Mouse (Mus musculus) MEL (cell line): ENCODE results near the gene Ttll4.

Experiments
- CHD2 ChIP-seq: IDR thresholded peaks from 2 replicates; pipeline ENCODE4 v1.6.1; 2011; ENCODE audit warnings: low read length, improper control_type of control experiment
- CTCF ChIP-seq, 3 experiments: IDR thresholded peaks in 2 of 3; conservative IDR thresholded peaks in 1 of 3; 2 replicates each; pipeline ENCODE4 v1.5.1; 2011 to 2012; ENCODE audit warnings: low read length in 3 of 3, low read depth in 2 of 3, mild to moderate bottlenecking in 2 of 3, improper control_type of control experiment in 1 of 3, inconsistent platforms in 1 of 3, mixed read lengths in 1 of 3, moderate library complexity in 1 of 3; ENCODE audit not compliant: control insufficient read depth in 1 of 3, insufficient read depth in 1 of 3, poor library complexity in 1 of 3, severe bottlenecking in 1 of 3
- E2F4 ChIP-seq: IDR thresholded peaks from 2 replicates; pipeline ENCODE4 v1.6.1; 2011; ENCODE audit warnings: low read depth, low read length, improper control_type of control experiment, borderline replicate concordance
- HCFC1 ChIP-seq: IDR thresholded peaks from 2 replicates; pipeline ENCODE4 v1.6.1; 2012; ENCODE audit warnings: low read depth, mild to moderate bottlenecking, inconsistent platforms, low read length, improper control_type of control experiment, moderate library complexity
- JUND ChIP-seq: IDR thresholded peaks from 2 replicates; pipeline ENCODE4 v1.6.1; 2011; ENCODE audit warnings: low read depth, mild to moderate bottlenecking, improper control_type of control experiment, low read length
- MAX ChIP-seq: IDR thresholded peaks from 2 replicates; pipeline ENCODE4 v1.6.1; 2011; ENCODE audit warnings: low read length, improper control_type of control experiment
- MAZ ChIP-seq: IDR thresholded peaks from 2 replicates; pipeline ENCODE4 v1.6.1; 2012; ENCODE audit warnings: low read depth, mild to moderate bottlenecking, inconsistent platforms, low read length, improper control_type of control experiment
- MXI1 ChIP-seq: IDR thresholded peaks from 2 replicates; pipeline ENCODE4 v1.6.1; 2011; ENCODE audit warnings: mild to moderate bottlenecking, low read depth, low read length, improper control_type of control experiment
- MYC ChIP-seq: IDR thresholded peaks from 2 replicates; pipeline ENCODE4 v1.6.1; 2011; ENCODE audit warnings: low read depth, mild to moderate bottlenecking, low read length, improper control_type of control experiment, moderate library complexity
- POLR2A ChIP-seq, 2 experiments: IDR thresholded peaks; 2 replicates each; pipeline ENCODE4 v1.6.1; 2011 to 2012; ENCODE audit warnings: low read length in 2 of 2, mild to moderate bottlenecking in 2 of 2, control low read depth in 1 of 2, improper control_type of control experiment in 1 of 2, low read depth in 1 of 2, moderate library complexity in 1 of 2; ENCODE audit not compliant: control insufficient read depth in 1 of 2, insufficient read depth in 1 of 2, poor library complexity in 1 of 2
- SIN3A ChIP-seq: IDR thresholded peaks from 2 replicates; pipeline ENCODE4 v1.6.1; 2012; ENCODE audit warnings: low read length, improper control_type of control experiment, inconsistent platforms
- TAL1 ChIP-seq: IDR thresholded peaks from 2 replicates; pipeline ENCODE4 v1.6.1; 2012; ENCODE audit warnings: mild to moderate bottlenecking, inconsistent platforms, low read length, moderate library complexity, mixed read lengths

DNA sequence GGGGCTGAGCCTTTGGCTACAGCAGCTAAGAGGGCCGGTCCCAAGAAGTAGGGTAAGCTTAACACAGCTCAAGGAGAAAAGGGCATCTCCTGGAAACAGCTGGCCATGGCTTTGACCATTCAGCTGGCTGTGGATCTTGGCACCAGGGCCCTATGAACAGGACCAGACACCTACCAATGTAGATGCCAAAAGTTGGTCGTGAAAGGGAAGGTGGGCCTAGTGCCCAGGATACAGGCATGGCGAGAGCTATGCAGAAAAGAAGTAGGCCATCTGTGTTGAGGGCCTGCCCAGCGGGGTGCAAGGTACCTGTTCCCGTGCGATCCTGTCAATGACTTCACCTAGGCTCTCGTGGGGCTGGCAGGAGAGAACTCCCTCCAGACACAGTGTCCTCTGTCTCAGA, 79.3 kb downstream of the Ttll4 start:
- no peak for TF ChIP-seq SIN3A
- TF ChIP-seq MYC: no peak
- TF ChIP-seq TAL1: no peak
- TF ChIP-seq POLR2A (IDR thresholded peaks at IDR 0.05; ENCODE audit: control insufficient read depth in 1 of 2, insufficient read depth in 1 of 2, low read depth in 1 of 2, low read length in 2 of 2, poor library complexity in 1 of 2): no peak
- no peak for TF ChIP-seq CTCF (IDR thresholded peaks at IDR 0.05 in 2 of 3, conservative IDR thresholded peaks at IDR 0.05 in 1 of 3; ENCODE audit: control insufficient read depth in 1 of 3, insufficient read depth in 1 of 3, low read depth in 2 of 3, low read length in 3 of 3, poor library complexity in 1 of 3, severe bottlenecking in 1 of 3)
- no peak for TF ChIP-seq MAX
- no peak for TF ChIP-seq JUND
- no peak for TF ChIP-seq CHD2
- TF ChIP-seq MAZ: no peak
- TF ChIP-seq E2F4: no peak
- no peak for TF ChIP-seq MXI1
- no peak for TF ChIP-seq HCFC1
